Mouse (Mus musculus): ENCODE results near the gene Sh3rf1.

- TF ChIP-seq CTCF (IDR thresholded peaks at IDR 0.05; ENCODE audit: extremely low read depth, insufficient read depth, low read length) (no peak), POLR2A (IDR thresholded peaks at IDR 0.05; ENCODE audit: extremely low read depth, insufficient read depth, low read length) (no peak)
Measured at GRCm38 (mm10) chr8:61223729-61224379, at the start of gene Sh3rf1.

All from cortical plate, adult 2 months (tissue).